Mouse (Mus musculus): ENCODE results near the gene Olfr967. TPM values are rescaled to one million over a fixed set of nuclear protein-coding genes. Genes with fewer than 3 reads are reported as not detected.

Olfr967 gene
- polyA plus RNA-seq, 1 experiment, result not detected

DNA sequence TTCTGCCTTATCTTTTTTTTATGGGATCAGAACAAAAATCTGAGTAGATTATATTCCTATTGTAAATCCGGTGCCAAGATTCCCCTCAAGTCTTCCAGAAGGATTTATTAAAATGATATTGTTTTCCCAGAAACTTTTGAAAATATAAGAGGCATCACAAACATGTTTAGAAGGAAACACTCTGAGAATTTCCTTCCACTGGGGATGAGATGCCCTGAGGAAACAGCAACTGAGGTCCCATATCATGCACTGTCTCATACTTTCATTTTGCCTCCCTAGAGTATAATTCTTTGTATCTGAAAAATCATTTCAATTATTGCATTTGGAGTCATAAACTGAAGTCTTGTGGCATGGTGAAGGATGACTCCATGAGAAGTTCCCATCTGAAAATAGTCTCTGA, 37.1 kb downstream of the Olfr967 start, which contains the start of gene Olfr968:
Gene Olfr968 (minus strand): TSS at position 101 of the 400 bp plus-strand sequence.
- H3K36me3 ChIP-seq (ENCODE audit: control insufficient read depth, insufficient read depth, low read length), result no peaks in the 10 kb centered on the region
- H3K4me3 ChIP-seq (ENCODE audit: low read depth, low read length), result no peak within 1 kb of the TSS
- H3K4me1 ChIP-seq (ENCODE audit: control insufficient read depth, insufficient read depth, insufficient read length, low read length), result no peaks in the 10 kb centered on the region
- no peak within 1 kb of the TSS for H3K27ac ChIP-seq (ENCODE audit: insufficient read depth, low read depth, low read length)
- TF ChIP-seq CTCF (IDR thresholded peaks at IDR 0.05; ENCODE audit: extremely low read depth, insufficient read length, insufficient replicate concordance, low read depth, low read length) (no peak), POLR2A (IDR thresholded peaks at IDR 0.05; ENCODE audit: low read depth, low read length) (no peak)
- 69% methylated on average over 1 of the region's 1 CpGs for WGBS
- no peaks in the 10 kb centered on the region for H3K27me3 ChIP-seq (ENCODE audit: control insufficient read depth, insufficient read depth, low read length)

DNA sequence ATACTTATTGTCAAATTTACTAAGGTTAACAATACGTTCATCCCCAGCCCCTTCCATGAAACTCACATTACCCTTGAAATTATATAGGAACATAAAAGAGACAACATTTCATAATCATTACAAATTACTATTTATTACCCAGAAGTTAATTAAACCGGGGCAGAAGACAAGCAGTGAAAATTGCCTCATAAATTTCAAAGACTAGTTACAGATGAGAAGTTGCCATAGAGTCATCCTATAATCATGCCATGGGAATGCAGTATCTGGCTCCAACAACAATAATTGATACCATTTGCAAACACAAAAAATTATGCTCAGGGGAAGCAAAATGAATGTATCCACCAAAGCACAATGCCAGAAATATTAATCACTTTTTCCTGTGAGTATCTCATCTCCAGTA, 44.5 kb downstream of the Olfr967 start, which contains the start of gene Olfr969:
Gene Olfr969 (plus strand): TSS at position 388 of the 400 bp plus-strand sequence.
- 60% methylated on average over 2 of the region's 2 CpGs for WGBS
- no peak for TF ChIP-seq CTCF (IDR thresholded peaks at IDR 0.05; ENCODE audit: extremely low read depth, insufficient read length, insufficient replicate concordance, low read depth, low read length)
- no peak for TF ChIP-seq POLR2A (IDR thresholded peaks at IDR 0.05; ENCODE audit: low read depth, low read length)
- Histone ChIP-seq H3K36me3 (ENCODE audit: control insufficient read depth, insufficient read depth, low read length) (no peaks in the 10 kb centered on the region), H3K27me3 (ENCODE audit: control insufficient read depth, insufficient read depth, low read length) (no peaks in the 10 kb centered on the region), H3K4me3 (ENCODE audit: low read depth, low read length) (no peak within 1 kb of the TSS), H3K27ac (ENCODE audit: insufficient read depth, low read depth, low read length) (no peak within 1 kb of the TSS), H3K4me1 (ENCODE audit: control insufficient read depth, insufficient read depth, insufficient read length, low read length) (no peaks in the 10 kb centered on the region)

Other genes starting within 250 kb of the Olfr967 start
- not detected in 2 replicates for gene Olfr957, start 230.4 kb upstream of the Olfr967 start, polyA plus RNA-seq (2012; rRNA removed)
- not detected in 2 replicates for gene Olfr958, start 192.2 kb upstream of the Olfr967 start, polyA plus RNA-seq (2012; rRNA removed)
- gene Olfr959, start 170.7 kb upstream of the Olfr967 start, polyA plus RNA-seq (2012; rRNA removed), result not detected in 2 replicates
- gene AW551984, start 141.8 kb upstream of the Olfr967 start, polyA plus RNA-seq (2012; rRNA removed), result 0.22 and 0.74 TPM in 2 replicates
- gene Olfr148, start 135.6 kb upstream of the Olfr967 start, polyA plus RNA-seq (2012; rRNA removed), result not detected in 2 replicates
- not detected in 2 replicates for gene Olfr960, start 124.9 kb upstream of the Olfr967 start, polyA plus RNA-seq (2012; rRNA removed)
- not detected in 2 replicates for gene Olfr961, start 101.2 kb upstream of the Olfr967 start, polyA plus RNA-seq (2012; rRNA removed)
- not detected in 2 replicates for gene Olfr963, start 79.0 kb upstream of the Olfr967 start, polyA plus RNA-seq (2012; rRNA removed)
- not detected in 2 replicates for gene Olfr149, start 39.1 kb upstream of the Olfr967 start, polyA plus RNA-seq (2012; rRNA removed)
- not detected in 2 replicates for gene Olfr965, start 34.9 kb upstream of the Olfr967 start, polyA plus RNA-seq (2012; rRNA removed)
- not detected in 2 replicates for gene Olfr150, start 15.3 kb upstream of the Olfr967 start, polyA plus RNA-seq (2012; rRNA removed)
- gene Olfr968, start 37.0 kb downstream of the Olfr967 start, polyA plus RNA-seq (2012; rRNA removed), result not detected in 2 replicates
- not detected in 2 replicates for gene Olfr969, start 44.7 kb downstream of the Olfr967 start, polyA plus RNA-seq (2012; rRNA removed)
- not detected in 2 replicates for gene Olfr970, start 62.6 kb downstream of the Olfr967 start, polyA plus RNA-seq (2012; rRNA removed)
- gene Olfr971, start 90.6 kb downstream of the Olfr967 start, polyA plus RNA-seq (2012; rRNA removed), result not detected in 2 replicates
- gene Olfr972, start 120.2 kb downstream of the Olfr967 start, polyA plus RNA-seq (2012; rRNA removed), result not detected in 2 replicates
- gene Olfr229, start 161.1 kb downstream of the Olfr967 start, polyA plus RNA-seq (2012; rRNA removed), result not detected in 2 replicates
- gene Olfr974, start 191.3 kb downstream of the Olfr967 start, polyA plus RNA-seq (2012; rRNA removed), result not detected in 2 replicates
- 0.03 TPM in 1 of 2 replicates, not detected in the other for gene Olfr975, start 205.8 kb downstream of the Olfr967 start, polyA plus RNA-seq (2012; rRNA removed)
- not detected in 2 replicates for gene Olfr976, start 214.9 kb downstream of the Olfr967 start, polyA plus RNA-seq (2012; rRNA removed)
- not detected in 2 replicates for gene Olfr978, start 245.9 kb downstream of the Olfr967 start, polyA plus RNA-seq (2012; rRNA removed)